Mouse (Mus musculus): ENCODE data around the gene Kbtbd4. TPM values are rescaled to one million over a fixed set of nuclear protein-coding genes. Genes with fewer than 3 reads are reported as not detected.

Kbtbd4 gene
- polyA plus RNA-seq, 1 experiment from 2014 or later, result 52.0 TPM

DNA sequence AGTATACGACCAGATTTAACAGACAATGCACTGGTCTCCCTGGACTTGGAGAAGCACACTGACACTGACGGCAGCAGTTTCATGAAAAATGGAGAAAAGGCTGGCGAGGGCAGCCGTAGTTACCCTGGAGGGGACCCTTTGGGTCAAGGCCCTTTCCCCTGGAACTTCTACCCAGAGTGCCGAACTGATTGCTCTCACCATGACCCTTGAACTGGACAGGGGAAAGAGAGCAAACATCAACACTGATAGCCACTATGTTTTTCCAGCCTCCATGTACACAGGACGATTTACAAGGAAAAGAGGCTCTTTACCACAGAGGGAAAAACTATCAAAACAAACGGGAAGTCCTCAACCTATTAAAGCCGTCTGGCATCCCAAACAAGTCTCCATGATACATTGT is 27.3 kb downstream of the Kbtbd4 start:
- Histone ChIP-seq H3K9ac (replicated peaks) (no peak overlapping the region), H3K9me3 (no peaks in the 10 kb centered on the region), H3K36me3 (no peaks in the 10 kb centered on the region), H3K4me3 (replicated peaks) (no peak overlapping the region), H3K4me2 (no peak overlapping the region), H3K27ac (no peak overlapping the region), H3K4me1 (replicated peaks) (no peaks in the 10 kb centered on the region), H3K27me3 (peaks cover 10% of the 10 kb centered on the region; the same call in 1 of the 2 replicates)
- no peak for ATAC-seq (ENCODE audit: insufficient number of reproducible peaks, insufficient read depth, low FRiP score, low TSS enrichment, low read depth)
- WGBS, result 72% methylated on average over 8 of the region's 8 CpGs

DNA sequence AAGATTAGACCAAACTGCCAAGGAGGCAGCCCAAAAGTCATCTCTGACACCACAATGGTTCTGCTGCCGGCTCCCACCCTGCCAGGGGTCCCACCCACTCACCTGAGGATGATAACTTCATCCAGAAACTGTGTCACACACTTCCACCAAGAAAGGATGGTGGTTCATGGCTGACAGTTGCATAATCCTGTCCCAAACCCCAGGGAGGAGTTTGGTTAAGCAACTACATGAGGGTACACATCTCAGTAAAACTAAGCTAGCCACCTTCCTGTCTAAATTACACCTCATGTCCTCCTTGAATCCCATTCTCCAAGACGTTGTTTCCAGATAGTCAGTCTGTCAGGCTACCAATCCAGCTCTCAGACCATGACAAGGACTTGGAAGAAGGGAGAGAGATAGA is 27.7 kb downstream of the Kbtbd4 start:
- H3K36me3 ChIP-seq, result no peaks in the 10 kb centered on the region
- ATAC-seq (ENCODE audit: insufficient number of reproducible peaks, insufficient read depth, low FRiP score, low TSS enrichment, low read depth), result no peak
- no peak overlapping the region for H3K4me3 ChIP-seq (replicated peaks)
- no peaks in the 10 kb centered on the region for H3K4me1 ChIP-seq (replicated peaks)
- H3K27ac ChIP-seq, result no peak overlapping the region
- WGBS, result 74% methylated on average over 2 of the region's 2 CpGs
- no peak overlapping the region for H3K4me2 ChIP-seq
- no peaks in the 10 kb centered on the region for H3K9me3 ChIP-seq
- H3K9ac ChIP-seq (replicated peaks), result no peak overlapping the region
- H3K27me3 ChIP-seq, result peaks cover 10% of the 10 kb centered on the region; the same call in 1 of the 2 replicates

DNA sequence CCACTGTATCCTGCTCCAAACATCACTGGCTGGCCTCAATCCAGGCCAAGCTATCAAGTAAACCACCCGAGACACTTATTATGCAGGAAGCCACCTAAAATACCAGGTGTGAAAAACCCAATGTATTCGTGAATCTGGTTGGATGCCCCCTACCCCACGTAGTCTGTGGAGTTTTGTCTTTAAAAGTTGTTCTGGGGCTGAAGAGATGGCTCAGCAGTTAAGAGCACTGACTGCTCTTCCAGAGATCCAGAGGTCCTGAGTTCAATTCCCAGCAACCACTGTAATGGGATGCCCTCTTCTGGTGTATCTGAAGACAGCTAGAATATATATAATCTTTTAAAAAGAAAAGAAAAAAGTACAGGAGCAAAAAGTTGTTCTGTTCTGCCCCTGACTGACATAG is 33.8 kb downstream of the Kbtbd4 start:
- no peak for ATAC-seq (ENCODE audit: insufficient number of reproducible peaks, insufficient read depth, low FRiP score, low TSS enrichment, low read depth)
- Histone ChIP-seq H3K36me3 (no peaks in the 10 kb centered on the region), H3K4me1 (replicated peaks) (peaks cover 19% of the 10 kb centered on the region), H3K4me2 (no peak overlapping the region), H3K27me3 (no peaks in the 10 kb centered on the region), H3K4me3 (replicated peaks) (no peak overlapping the region), H3K27ac (no peak overlapping the region), H3K9me3 (no peaks in the 10 kb centered on the region), H3K9ac (replicated peaks) (no peak overlapping the region)
- 65% methylated on average over 3 of the region's 3 CpGs for WGBS

- peak overlapping the region; percentile 96 for H3K9ac ChIP-seq (replicated peaks)
- no peaks in the 10 kb centered on the region for H3K9me3 ChIP-seq
- no peaks in the 10 kb centered on the region for H3K27me3 ChIP-seq
- peak overlapping the region; percentile 98 for H3K4me3 ChIP-seq (replicated peaks)
- H3K4me1 ChIP-seq (replicated peaks), result peaks cover 19% of the 10 kb centered on the region
- H3K4me2 ChIP-seq, result peak overlapping the region; percentile 65
- H3K36me3 ChIP-seq, result no peaks in the 10 kb centered on the region
- H3K27ac ChIP-seq, result peak overlapping the region; percentile 97
- peak; percentile 42 for ATAC-seq (ENCODE audit: insufficient number of reproducible peaks, insufficient read depth, low FRiP score, low TSS enrichment, low read depth)
- WGBS, result 45% methylated on average over 8 of the region's 8 CpGs
Observed at GRCm38 (mm10) chr2:90939750-90940149, 35.2 kb downstream of the Kbtbd4 start.

DNA sequence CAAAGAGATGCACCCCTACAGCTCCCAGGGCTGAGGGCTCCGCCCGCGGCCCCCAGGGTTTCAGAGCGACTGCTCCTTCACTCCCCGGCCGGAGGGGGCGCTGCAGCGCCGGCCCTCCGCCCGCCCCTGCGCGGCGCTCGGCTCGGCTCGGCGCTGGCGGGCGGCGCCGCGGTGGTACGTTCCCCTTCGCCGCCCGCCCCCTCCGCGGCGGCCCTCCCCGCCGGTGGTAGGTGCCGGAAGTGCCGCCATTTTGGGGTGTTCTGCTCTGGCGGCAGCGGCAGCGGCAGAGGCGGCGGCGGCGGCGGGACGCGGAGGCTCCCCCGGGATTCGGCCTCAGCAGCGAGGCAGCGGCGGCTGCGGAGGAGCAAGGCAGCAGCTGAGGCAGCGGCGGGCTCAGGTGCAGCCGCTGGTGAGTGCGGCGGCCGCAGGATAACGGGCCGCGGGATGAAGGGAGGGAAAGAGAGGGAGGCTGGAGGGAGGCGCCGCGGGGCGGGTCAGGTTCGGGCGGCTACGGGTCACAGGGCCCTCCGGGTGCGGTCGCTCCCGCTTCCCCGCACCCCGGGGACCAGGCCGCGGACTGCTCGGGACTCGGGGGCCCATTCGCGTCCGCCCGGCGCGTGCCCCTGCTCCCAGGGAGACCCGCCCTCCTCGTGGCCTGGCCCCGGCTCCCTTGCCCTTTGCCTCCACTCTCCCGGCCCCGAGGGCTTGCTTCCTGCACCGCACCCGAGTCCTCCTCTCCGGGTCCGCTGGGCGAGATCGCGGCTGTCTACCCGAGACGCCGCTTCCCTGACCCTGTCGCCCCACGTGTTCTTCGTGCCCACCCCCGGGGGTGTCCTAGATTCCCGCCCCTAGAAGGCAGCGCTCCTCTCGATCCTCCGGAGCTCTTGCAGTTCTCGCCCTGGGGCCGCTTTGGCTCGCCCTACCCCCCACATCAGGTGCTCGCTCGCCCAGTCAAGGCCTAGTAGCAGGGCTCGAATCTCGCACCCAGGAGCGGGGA is 36.0 kb downstream of the Kbtbd4 start, which contains the start of gene Celf1:
Celf1 (plus strand) TSS at position 150 of the 997 bp plus-strand sequence.
- H3K4me2 ChIP-seq, result peak within 1 kb of the TSS; percentile 65
- peaks cover 19% of the 10 kb centered on the region for H3K4me1 ChIP-seq (replicated peaks)
- peak within 1 kb of the TSS; percentile 98 for H3K4me3 ChIP-seq (replicated peaks)
- under 1% methylated on average over 86 of the region's 113 CpGs for WGBS
- H3K27me3 ChIP-seq, result no peaks in the 10 kb centered on the region
- peak within 1 kb of the TSS; percentile 96 for H3K9ac ChIP-seq (replicated peaks)
- peak within 1 kb of the TSS; percentile 97 for H3K27ac ChIP-seq
- ATAC-seq (ENCODE audit: insufficient number of reproducible peaks, insufficient read depth, low FRiP score, low TSS enrichment, low read depth), result peak; percentile 90
- H3K9me3 ChIP-seq, result no peaks in the 10 kb centered on the region
- no peaks in the 10 kb centered on the region for H3K36me3 ChIP-seq

- 68% methylated on average over 2 of the region's 2 CpGs for WGBS
- H3K4me1 ChIP-seq (replicated peaks), result peaks cover 19% of the 10 kb centered on the region
- no peaks in the 10 kb centered on the region for H3K27me3 ChIP-seq
- peak overlapping the region; percentile 65 for H3K4me2 ChIP-seq
- peaks cover 6% of the 10 kb centered on the region; the same call in 1 of the 2 replicates for H3K36me3 ChIP-seq
- H3K9me3 ChIP-seq, result no peaks in the 10 kb centered on the region
- H3K27ac ChIP-seq, result no peak overlapping the region
- peak overlapping the region; percentile 98 for H3K4me3 ChIP-seq (replicated peaks)
- no peak for ATAC-seq (ENCODE audit: insufficient number of reproducible peaks, insufficient read depth, low FRiP score, low TSS enrichment, low read depth)
- H3K9ac ChIP-seq (replicated peaks), result 0 out of 2 replicates have a peak overlapping the region, but pooled peaks have one; percentile 96
Observed at GRCm38 (mm10) chr2:90941744-90942143, 37.2 kb downstream of the Kbtbd4 start.

DNA sequence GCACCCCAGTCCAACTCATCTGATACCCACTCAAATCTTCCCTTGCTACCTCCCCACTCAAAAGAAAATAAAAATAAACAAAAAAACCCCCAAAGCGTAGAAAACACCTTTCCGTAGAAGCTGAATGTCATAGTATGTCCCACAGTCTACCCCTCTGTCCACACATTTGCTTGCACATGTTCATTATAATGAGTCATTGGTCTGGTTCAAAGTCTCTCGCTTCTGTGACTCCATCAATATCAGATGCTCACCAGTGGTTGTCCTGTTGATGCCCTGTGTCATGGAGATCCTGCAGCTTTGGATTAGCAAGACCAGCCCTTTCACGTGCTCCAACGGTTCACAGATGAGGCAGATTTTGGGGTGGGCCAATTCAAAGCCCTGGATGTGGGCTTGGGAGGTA is 45.6 kb downstream of the Kbtbd4 start:
- H3K4me1 ChIP-seq (replicated peaks), result 0 out of 2 replicates have a peak, but pooled peaks cover 3% of the 10 kb centered on the region
- H3K9me3 ChIP-seq, result no peaks in the 10 kb centered on the region
- 92% methylated on average over 5 of the region's 5 CpGs for WGBS
- H3K27ac ChIP-seq, result no peak overlapping the region
- no peaks in the 10 kb centered on the region for H3K27me3 ChIP-seq
- no peak for ATAC-seq (ENCODE audit: insufficient number of reproducible peaks, insufficient read depth, low FRiP score, low TSS enrichment, low read depth)
- no peak overlapping the region for H3K4me3 ChIP-seq (replicated peaks)
- H3K9ac ChIP-seq (replicated peaks), result no peak overlapping the region
- H3K36me3 ChIP-seq, result peaks cover 19% of the 10 kb centered on the region; the same call in 1 of the 2 replicates
- H3K4me2 ChIP-seq, result no peak overlapping the region

DNA sequence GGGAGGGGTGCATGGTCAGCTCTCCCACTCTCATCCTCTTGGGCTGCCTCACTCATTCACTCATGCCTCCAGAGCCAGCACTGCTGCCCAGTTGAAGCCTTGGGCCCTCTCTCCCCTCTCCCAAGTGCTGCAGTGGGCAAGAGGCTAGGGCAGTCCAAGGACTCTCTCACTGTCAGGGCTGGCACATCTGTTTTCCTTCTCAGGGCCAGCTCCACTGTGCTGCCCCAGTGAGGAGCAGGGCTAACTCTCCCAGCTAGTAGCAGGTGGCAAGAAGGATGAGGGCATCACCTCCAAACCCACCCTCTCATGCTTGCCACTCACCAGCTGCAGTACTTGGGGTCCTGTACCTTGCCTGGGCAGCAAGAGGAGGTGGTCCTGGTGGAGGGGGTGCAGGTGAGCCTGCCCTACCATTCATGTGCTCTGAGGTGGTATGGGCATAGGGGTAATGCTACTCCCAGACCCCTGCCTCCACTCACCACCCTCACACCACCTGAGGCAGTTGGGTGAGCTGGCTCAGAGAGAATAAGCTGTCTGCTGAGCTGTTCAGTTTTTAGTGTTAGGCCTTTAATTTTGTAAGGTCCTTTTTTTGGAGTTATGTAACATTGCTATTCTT is 46.1 kb downstream of the Kbtbd4 start:
- Histone ChIP-seq H3K4me3 (replicated peaks) (no peak overlapping the region), H3K4me2 (no peak overlapping the region), H3K27me3 (no peaks in the 10 kb centered on the region), H3K4me1 (replicated peaks) (0 out of 2 replicates have a peak, but pooled peaks cover 3% of the 10 kb centered on the region), H3K27ac (no peak overlapping the region), H3K9ac (replicated peaks) (no peak overlapping the region), H3K9me3 (no peaks in the 10 kb centered on the region), H3K36me3 (peaks cover 19% of the 10 kb centered on the region; the same call in 1 of the 2 replicates)
- ATAC-seq (ENCODE audit: insufficient number of reproducible peaks, insufficient read depth, low FRiP score, low TSS enrichment, low read depth), result no peak

- 0 out of 2 replicates have a peak, but pooled peaks cover 3% of the 10 kb centered on the region for H3K4me1 ChIP-seq (replicated peaks)
- H3K9me3 ChIP-seq, result no peaks in the 10 kb centered on the region
- no peaks in the 10 kb centered on the region for H3K27me3 ChIP-seq
- no peak overlapping the region for H3K27ac ChIP-seq
- H3K4me2 ChIP-seq, result no peak overlapping the region
- H3K4me3 ChIP-seq (replicated peaks), result no peak overlapping the region
- WGBS, result 80% methylated on average over 3 of the region's 3 CpGs
- no peak overlapping the region for H3K9ac ChIP-seq (replicated peaks)
- H3K36me3 ChIP-seq, result peaks cover 19% of the 10 kb centered on the region
- ATAC-seq (ENCODE audit: insufficient number of reproducible peaks, insufficient read depth, low FRiP score, low TSS enrichment, low read depth), result no peak
Observed at GRCm38 (mm10) chr2:90953461-90953860, 48.9 kb downstream of the Kbtbd4 start.

- Histone ChIP-seq H3K27ac (no peak overlapping the region), H3K9me3 (no peaks in the 10 kb centered on the region), H3K4me3 (replicated peaks) (no peak overlapping the region), H3K4me2 (no peak overlapping the region), H3K4me1 (replicated peaks) (no peaks in the 10 kb centered on the region), H3K36me3 (peaks cover 10% of the 10 kb centered on the region), H3K27me3 (no peaks in the 10 kb centered on the region), H3K9ac (replicated peaks) (no peak overlapping the region)
- 69% methylated on average over 1 of the region's 1 CpGs for WGBS
- ATAC-seq (ENCODE audit: insufficient number of reproducible peaks, insufficient read depth, low FRiP score, low TSS enrichment, low read depth), result no peak
Observed at GRCm38 (mm10) chr2:90956053-90956452, 51.5 kb downstream of the Kbtbd4 start.

DNA sequence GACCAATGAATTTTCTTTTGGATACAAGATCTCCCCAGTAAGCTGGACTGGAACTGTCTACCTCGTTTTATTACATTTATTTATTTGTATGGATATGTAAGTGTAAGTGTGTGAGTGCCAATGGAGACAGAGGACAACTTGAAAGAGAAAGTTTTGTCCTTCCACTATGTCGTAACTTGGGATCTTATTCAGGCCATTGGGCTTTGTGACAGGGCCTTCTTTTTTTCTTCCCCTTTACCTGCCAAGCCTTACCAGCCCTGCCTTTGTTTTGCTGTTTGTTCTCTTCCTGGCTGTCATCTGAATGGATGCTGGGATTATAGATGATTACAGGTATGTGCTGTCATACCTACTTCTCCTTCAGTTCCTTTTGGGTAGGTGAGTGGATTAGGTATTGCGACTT is 54.3 kb downstream of the Kbtbd4 start:
- H3K27ac ChIP-seq, result no peak overlapping the region
- H3K4me2 ChIP-seq, result no peak overlapping the region
- H3K4me3 ChIP-seq (replicated peaks), result no peak overlapping the region
- peaks cover 10% of the 10 kb centered on the region for H3K36me3 ChIP-seq
- H3K4me1 ChIP-seq (replicated peaks), result no peaks in the 10 kb centered on the region
- no peaks in the 10 kb centered on the region for H3K9me3 ChIP-seq
- ATAC-seq (ENCODE audit: insufficient number of reproducible peaks, insufficient read depth, low FRiP score, low TSS enrichment, low read depth), result no peak
- no peak overlapping the region for H3K9ac ChIP-seq (replicated peaks)
- no peaks in the 10 kb centered on the region for H3K27me3 ChIP-seq
- WGBS, result 94% methylated on average over 3 of the region's 3 CpGs
